Mouse (Mus musculus) liver, embryonic 16.5 days (tissue): ENCODE data around the gene Reg4. TPM values are rescaled to one million over a fixed set of nuclear protein-coding genes. Genes with fewer than 3 reads are reported as not detected.

Experiments used
- ATAC-seq: fragments of 200-750 bp; cut with Nextera tagmentation; 2 replicates; pipeline ENCODE4 v1.8.0; 2017; ENCODE audit warnings: low read depth, mild to moderate bottlenecking, moderate number of reproducible peaks, moderate library complexity
- H3K27ac ChIP-seq: fragments of 300-500 bp; sonication (generic); 2 replicates; pipeline ENCODE4 v1.5.1; 2014; ENCODE audit warnings: mild to moderate bottlenecking, low read length
- H3K27me3 ChIP-seq: fragments of 300-500 bp; sonication (generic); 2 replicates; pipeline ENCODE4 v1.6.1; 2014; ENCODE audit warnings: low read depth, low read length, mixed read lengths; ENCODE audit not compliant: control insufficient read depth, insufficient read depth
- H3K36me3 ChIP-seq: fragments of 300-500 bp; sonication (generic); 2 replicates; pipeline ENCODE4 v1.6.1; 2014; ENCODE audit warnings: mild to moderate bottlenecking; ENCODE audit not compliant: control insufficient read depth, insufficient read depth
- H3K4me1 ChIP-seq: fragments of 300-500 bp; sonication (generic); 2 replicates; pipeline ENCODE4 v1.6.1; 2014; ENCODE audit warnings: low read depth, low read length, mixed read lengths; ENCODE audit not compliant: control insufficient read depth
- H3K4me2 ChIP-seq: fragments of 300-500 bp; sonication (generic); 2 replicates; pipeline ENCODE4 v1.6.1; 2014; ENCODE audit warnings: low read depth, low read length, mixed read lengths
- H3K4me3 ChIP-seq: fragments of 300-500 bp; sonication (generic); 2 replicates; pipeline ENCODE4 v1.5.1; 2014; ENCODE audit warnings: low read depth, mild to moderate bottlenecking, low read length
- H3K9ac ChIP-seq: fragments of 300-500 bp; sonication (generic); 2 replicates; pipeline ENCODE4 v1.6.1; 2014; ENCODE audit warnings: low read depth, low read length
- H3K9me3 ChIP-seq: fragments of 300-500 bp; sonication (generic); replicated peaks from 2 replicates; pipeline ENCODE4 v1.6.1; 2016; ENCODE audit warnings: low read length; ENCODE audit not compliant: control insufficient read depth
- WGBS: fragments of 180-500 bp; shearing (Covaris S2); extraction: QIAGEN DNeasy Blood & Tissue Kit; methylation state at CpG from one replicate; pipeline ENCODE4 v1.1.7; 2014; ENCODE audit not compliant: insufficient replicate concordance; 5-methylcytosine and 5-hydroxymethylcytosine counted together
- polyA plus RNA-seq: library from polyadenylated mRNA; unstranded; fragments of >200 nt; fragmentation: Nextera tagmentation; extraction: Ambion mirVana; gene quantifications from 2 replicates; pipeline ENCODE4 v1.2.1, GENCODE M21; 2015

Reg4 gene
- polyA plus RNA-seq, 1 experiment from 2014 or later: 0.27 TPM

DNA sequence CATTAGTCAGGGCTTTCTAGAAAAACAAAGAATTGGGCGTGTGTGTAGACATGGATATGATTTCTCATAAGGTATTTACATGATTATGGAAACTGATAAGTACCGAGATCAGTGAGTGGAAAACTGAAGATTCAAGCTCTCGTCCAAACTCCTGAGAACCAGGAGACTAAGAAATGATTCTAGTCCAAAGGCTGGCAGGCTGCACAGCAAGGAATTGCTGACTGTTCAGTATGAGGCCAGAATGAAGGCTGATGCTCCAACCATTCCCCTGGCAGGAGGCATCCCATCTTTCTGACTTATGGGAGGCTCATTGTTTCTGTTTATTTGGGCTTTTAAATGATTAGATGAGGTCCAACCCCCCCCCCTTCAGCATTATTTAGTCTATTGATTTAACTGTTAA is 38.6 kb downstream of the Reg4 start:
- WGBS: 60% methylated on average over 3 of the region's 3 CpGs
- H3K27ac ChIP-seq: no peak overlapping the region
- H3K9ac ChIP-seq: no peak overlapping the region
- no peaks in the 10 kb centered on the region for H3K36me3 ChIP-seq
- H3K4me3 ChIP-seq: no peak overlapping the region
- no peak for ATAC-seq
- peaks cover 6% of the 10 kb centered on the region for H3K4me1 ChIP-seq
- H3K9me3 ChIP-seq: no peaks in the 10 kb centered on the region
- H3K27me3 ChIP-seq: no peaks in the 10 kb centered on the region
- H3K4me2 ChIP-seq: no peak overlapping the region

DNA sequence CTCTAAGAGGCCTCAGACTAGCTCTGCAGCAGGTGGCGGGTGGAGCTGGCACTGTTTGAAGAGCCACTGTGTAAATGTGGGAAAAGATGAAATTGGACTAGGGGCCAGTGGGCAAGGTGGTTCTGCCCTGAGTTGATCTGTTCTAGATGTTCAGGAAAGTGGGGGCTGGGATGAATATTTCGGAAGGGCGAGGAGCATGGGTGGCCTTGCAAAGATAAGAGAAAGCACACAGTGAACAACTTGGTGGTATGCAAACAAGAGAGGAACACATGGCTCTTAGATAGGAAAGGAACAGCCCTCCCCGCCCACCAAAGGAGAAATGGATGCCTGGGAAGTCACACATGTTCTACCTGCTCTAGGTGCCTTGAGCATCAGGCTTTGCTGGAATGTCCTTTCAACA is 39.5 kb downstream of the Reg4 start:
- WGBS: 24% methylated on average over 4 of the region's 4 CpGs
- no peak overlapping the region for H3K4me2 ChIP-seq
- H3K9me3 ChIP-seq: no peaks in the 10 kb centered on the region
- H3K9ac ChIP-seq: no peak overlapping the region
- H3K27ac ChIP-seq: peak overlapping the region; percentile 74; the same call in 1 of the 2 replicates
- H3K36me3 ChIP-seq: no peaks in the 10 kb centered on the region
- no peak overlapping the region for H3K4me3 ChIP-seq
- H3K27me3 ChIP-seq: no peaks in the 10 kb centered on the region
- ATAC-seq: peak; percentile 66
- peaks cover 6% of the 10 kb centered on the region for H3K4me1 ChIP-seq

DNA sequence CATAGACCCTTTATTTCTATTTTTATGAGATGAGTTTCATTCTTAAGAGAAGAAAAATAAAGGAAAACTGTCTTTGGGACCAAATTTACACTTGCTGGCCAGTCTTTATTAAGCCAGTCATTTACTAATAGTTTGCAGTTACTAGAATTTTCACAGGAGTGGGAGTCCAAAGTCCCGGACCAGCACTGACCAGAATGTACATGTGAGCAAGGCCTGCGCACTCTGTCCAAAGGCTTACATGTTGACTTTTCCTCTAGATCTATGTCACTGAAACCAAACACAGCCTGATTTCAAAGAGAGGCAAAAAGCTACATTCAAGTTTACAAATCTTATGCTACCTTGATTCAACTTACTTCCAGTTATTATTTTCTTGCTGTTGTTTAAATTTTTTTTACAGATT is 40.2 kb downstream of the Reg4 start:
- peak overlapping the region; percentile 77 for H3K27ac ChIP-seq
- H3K27me3 ChIP-seq: no peaks in the 10 kb centered on the region
- peaks cover 6% of the 10 kb centered on the region for H3K4me1 ChIP-seq
- H3K36me3 ChIP-seq: no peaks in the 10 kb centered on the region
- no peaks in the 10 kb centered on the region for H3K9me3 ChIP-seq
- 77% methylated on average over 2 of the region's 2 CpGs for WGBS
- ATAC-seq: peak; percentile 82
- H3K4me3 ChIP-seq: no peak overlapping the region
- no peak overlapping the region for H3K4me2 ChIP-seq
- H3K9ac ChIP-seq: no peak overlapping the region

DNA sequence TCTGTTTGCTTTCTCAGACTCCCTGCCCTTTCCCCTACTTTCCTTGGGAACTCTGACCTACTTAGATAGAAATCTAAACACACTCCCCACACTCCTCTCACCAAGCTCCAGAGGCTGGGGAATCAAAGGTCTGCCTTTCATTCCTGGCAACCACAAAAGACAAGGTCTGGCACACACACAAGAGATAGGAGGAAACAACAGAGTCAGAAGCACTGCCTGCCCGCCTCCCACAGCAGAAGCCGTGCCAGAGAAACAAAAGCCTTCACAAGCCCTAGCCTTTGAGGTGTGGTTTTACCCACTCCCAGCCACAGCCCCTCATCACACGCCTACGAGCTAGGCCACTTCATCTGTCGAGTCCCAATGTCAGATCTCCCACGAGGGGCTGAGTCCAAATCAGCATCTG is 45.3 kb downstream of the Reg4 start:
- H3K9ac ChIP-seq: no peak overlapping the region
- H3K9me3 ChIP-seq: no peaks in the 10 kb centered on the region
- H3K4me2 ChIP-seq: 0 out of 2 replicates have a peak overlapping the region, but pooled peaks have one; percentile 2
- no peaks in the 10 kb centered on the region for H3K36me3 ChIP-seq
- peak; percentile 79 for ATAC-seq
- H3K4me3 ChIP-seq: no peak overlapping the region
- WGBS: 24% methylated on average over 6 of the region's 6 CpGs
- no peaks in the 10 kb centered on the region for H3K4me1 ChIP-seq
- peak overlapping the region; percentile 70 for H3K27ac ChIP-seq
- H3K27me3 ChIP-seq: no peaks in the 10 kb centered on the region

DNA sequence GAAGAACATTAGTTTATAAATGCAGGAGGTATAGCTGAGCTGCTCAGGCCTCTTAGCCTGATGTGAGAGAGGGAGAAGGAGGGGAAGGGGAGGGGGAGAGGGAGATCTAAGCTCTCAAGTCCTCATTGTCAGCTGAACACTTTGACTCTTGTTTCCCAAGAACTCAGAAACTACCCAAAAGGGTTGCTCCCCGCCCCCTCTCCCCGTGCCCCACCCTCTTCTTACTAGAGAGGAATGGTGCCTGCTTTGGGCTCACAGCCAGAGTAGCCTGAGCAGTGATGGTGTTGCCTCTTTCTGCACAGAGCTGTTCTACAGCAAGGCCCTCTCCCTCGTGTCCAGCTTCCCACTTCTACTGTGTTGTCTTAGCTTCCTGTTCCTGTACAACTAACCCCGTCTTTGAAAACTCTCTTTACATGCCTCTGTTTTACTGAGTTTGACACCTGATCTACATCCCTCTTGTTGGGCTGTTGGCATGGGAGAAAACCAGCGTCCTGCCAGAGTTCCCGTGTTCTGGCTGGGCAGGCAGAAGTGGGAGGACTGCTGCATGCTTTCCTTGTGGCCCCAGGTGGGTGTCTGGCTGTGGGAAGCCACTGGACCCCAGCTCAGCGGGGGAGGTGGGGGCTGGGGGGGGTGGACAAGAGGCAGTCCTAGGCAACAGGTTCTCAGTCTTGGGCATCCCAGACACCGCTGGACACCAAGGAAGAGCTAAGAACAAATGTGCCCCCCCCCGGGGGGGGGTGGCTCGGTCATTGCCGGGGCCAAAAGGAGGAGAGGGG is 51.9 kb downstream of the Reg4 start:
- no peak overlapping the region for H3K9ac ChIP-seq
- no peak overlapping the region for H3K4me2 ChIP-seq
- 53% methylated on average over 11 of the region's 11 CpGs for WGBS
- peaks cover 3% of the 10 kb centered on the region; the same call in 1 of the 2 replicates for H3K4me1 ChIP-seq
- H3K4me3 ChIP-seq: no peak overlapping the region
- H3K36me3 ChIP-seq: no peaks in the 10 kb centered on the region
- no peaks in the 10 kb centered on the region for H3K9me3 ChIP-seq
- H3K27me3 ChIP-seq: no peaks in the 10 kb centered on the region
- ATAC-seq: no peak
- no peak overlapping the region for H3K27ac ChIP-seq

DNA sequence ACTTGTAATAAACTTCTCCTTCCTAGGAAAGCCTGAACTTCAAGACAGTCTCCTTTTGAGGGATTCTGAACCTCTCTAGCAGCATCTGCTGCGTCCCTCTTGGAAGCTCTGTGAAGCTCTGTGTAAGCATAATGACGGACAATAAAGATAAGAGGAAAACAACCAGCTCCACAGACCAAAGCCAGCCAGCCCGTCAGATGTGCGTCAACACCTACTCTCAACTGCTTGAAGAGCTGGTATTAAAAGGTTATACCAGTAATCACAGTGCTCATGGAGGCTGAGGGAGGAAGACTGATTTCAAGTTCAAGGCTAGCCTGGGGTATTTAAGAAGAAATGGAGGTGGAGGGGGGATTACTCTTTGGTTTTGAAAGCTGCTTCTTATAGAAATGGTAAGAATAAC is 57.7 kb downstream of the Reg4 start:
- Histone ChIP-seq H3K9me3 (no peaks in the 10 kb centered on the region), H3K36me3 (no peaks in the 10 kb centered on the region), H3K4me3 (no peak overlapping the region), H3K27ac (peak overlapping the region; percentile 56), H3K4me1 (peaks cover 8% of the 10 kb centered on the region), H3K27me3 (no peaks in the 10 kb centered on the region), H3K9ac (no peak overlapping the region), H3K4me2 (no peak overlapping the region)
- WGBS: 26% methylated on average over 4 of the region's 4 CpGs
- ATAC-seq: no peak

DNA sequence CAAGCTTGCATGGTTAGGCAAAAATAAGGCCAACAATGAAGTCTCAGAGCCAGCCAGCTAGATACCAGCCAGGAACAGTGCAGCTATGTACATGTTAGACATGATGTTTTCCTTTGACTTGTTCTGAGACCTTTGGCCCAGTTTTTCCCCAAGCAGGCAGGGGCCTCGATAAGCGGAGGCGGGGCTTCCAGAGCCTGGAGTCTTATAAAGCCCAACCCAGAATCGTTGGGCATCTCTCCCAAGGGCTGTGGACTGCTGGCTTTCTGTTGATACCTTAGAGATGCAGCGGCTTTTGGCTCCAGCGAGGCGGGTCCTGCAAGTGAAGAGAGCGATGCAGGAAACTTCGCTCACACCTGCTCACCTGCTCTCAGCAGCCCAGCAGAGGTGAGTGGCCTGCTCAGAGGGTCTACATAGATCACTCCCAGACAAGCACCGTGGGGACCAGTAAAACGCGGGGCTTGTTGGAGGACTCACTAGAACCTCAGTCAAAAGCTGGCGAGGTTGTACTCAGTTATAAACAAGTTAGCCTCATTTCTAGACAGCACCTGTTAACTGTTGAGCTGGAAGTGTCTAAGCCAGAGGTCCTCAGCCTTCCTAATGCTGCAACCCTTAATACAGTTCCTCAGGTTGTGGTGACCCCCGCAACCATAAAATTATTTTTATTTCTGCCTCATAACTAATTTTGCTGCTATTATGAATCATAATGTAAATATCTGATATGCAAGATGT is 58.4 kb downstream of the Reg4 start, which contains the start of gene Hmgcs2:
Gene Hmgcs2, plus strand, starts transcription at position 232 of the 729 bp plus-strand sequence.
- peak within 1 kb of the TSS; percentile 14; the same call in 1 of the 2 replicates for H3K4me2 ChIP-seq
- 47% methylated on average over 14 of the region's 14 CpGs for WGBS
- peak; percentile 75 for ATAC-seq
- no peaks in the 10 kb centered on the region for H3K27me3 ChIP-seq
- H3K9me3 ChIP-seq: no peaks in the 10 kb centered on the region
- H3K4me3 ChIP-seq: peak within 1 kb of the TSS; percentile 53
- peak within 1 kb of the TSS; percentile 45 for H3K9ac ChIP-seq
- H3K4me1 ChIP-seq: peaks cover 8% of the 10 kb centered on the region
- peak within 1 kb of the TSS; percentile 74 for H3K27ac ChIP-seq
- no peaks in the 10 kb centered on the region for H3K36me3 ChIP-seq

DNA sequence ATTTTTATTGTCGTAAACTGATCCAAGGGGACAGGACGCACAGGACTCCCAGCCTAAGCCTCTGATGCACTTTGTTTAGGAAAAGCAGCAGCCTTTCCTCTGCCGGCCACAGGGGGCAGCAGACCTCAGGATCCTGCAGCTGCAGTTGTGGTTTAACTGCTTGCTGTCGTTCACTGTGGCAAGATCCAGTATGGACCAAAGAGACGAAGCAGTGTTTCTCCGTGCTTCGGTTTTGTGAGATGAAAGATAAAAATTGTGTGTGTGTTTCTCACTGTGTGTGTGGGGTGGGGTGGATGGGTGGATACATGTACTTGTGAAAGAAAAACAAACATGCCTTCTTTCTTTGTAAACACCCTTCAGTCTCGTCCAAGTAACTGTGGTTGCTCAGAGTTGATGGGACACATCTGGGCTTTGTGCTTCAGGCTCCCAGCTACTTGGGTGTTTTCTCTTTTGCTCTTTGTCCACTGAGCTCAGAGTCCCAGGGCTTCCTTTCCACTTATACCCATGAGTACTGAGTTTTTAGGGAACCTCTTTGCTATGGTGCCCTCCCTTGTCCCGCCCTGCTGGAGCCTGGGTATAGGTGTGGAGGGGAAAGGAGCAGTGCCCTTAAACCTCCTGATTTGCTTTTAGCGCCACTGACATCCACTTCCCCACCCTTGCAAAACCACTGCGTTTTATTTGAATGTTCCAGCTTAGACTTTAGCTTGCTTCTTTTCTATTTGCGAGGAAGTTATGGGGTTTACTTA is 59.1 kb downstream of the Reg4 start:
- Histone ChIP-seq H3K36me3 (no peaks in the 10 kb centered on the region), H3K4me2 (peak overlapping the region; percentile 33; the same call in 1 of the 2 replicates), H3K4me1 (peaks cover 8% of the 10 kb centered on the region), H3K9me3 (no peaks in the 10 kb centered on the region), H3K27me3 (no peaks in the 10 kb centered on the region), H3K27ac (peak overlapping the region; percentile 74), H3K4me3 (peak overlapping the region; percentile 53), H3K9ac (peak overlapping the region; percentile 45)
- 23% methylated on average over 12 of the region's 12 CpGs for WGBS
- ATAC-seq: peak; percentile 41
